Mouse (Mus musculus) v-Abl transformed pro-B cells (cell line): ENCODE data around the gene Akap9.
"Not testable (repeated sequence)": the region's sequence is repeated elsewhere in the genome, so short reads cannot be mapped to it uniquely, and the experiment has no call there.

Experiments
- in situ Hi-C, 2 experiments: fragments of 400-800 bp; cut with MboI; formaldehyde crosslinking; loops; one replicate each; pipeline ENCODE4 v1.15.1; 2025; ENCODE audit not compliant: unreplicated experiment in 2 of 2

Gene Akap9

GRCm38 (mm10) chr5:3968415-3968814, 40.6 kb downstream of the Akap9 start:
- in situ Hi-C loops, result no loop called here

- in situ Hi-C loops, result no loop called here
Measured at GRCm38 (mm10) chr5:3969114-3969513, 41.3 kb downstream of the Akap9 start.

GRCm38 (mm10) chr5:3970936-3971335, 43.1 kb downstream of the Akap9 start:
- in situ Hi-C loops, result no loop called here

- in situ Hi-C loops, result no loop called here
Measured at GRCm38 (mm10) chr5:3973764-3974163, 45.9 kb downstream of the Akap9 start.

- in situ Hi-C loops, result no loop called here
Measured at GRCm38 (mm10) chr5:3974896-3975295, 47.0 kb downstream of the Akap9 start.

GRCm38 (mm10) chr5:3976111-3976510, 48.3 kb downstream of the Akap9 start:
- in situ Hi-C loops, result no loop called here

- in situ Hi-C loops, result no loop called here
Measured at GRCm38 (mm10) chr5:3977904-3978303, 50.0 kb downstream of the Akap9 start.

GRCm38 (mm10) chr5:3989608-3990007, 61.8 kb downstream of the Akap9 start:
- in situ Hi-C loops, result no loop called here

GRCm38 (mm10) chr5:3990499-3990898, 62.6 kb downstream of the Akap9 start:
- in situ Hi-C loops, result no loop called here

GRCm38 (mm10) chr5:4004531-4005469, 76.9 kb downstream of the Akap9 start:
- in situ Hi-C loops, result no loop called here

- in situ Hi-C loops, result no loop called here
Measured at GRCm38 (mm10) chr5:4006606-4007005, 78.8 kb downstream of the Akap9 start.

- in situ Hi-C loops, result no loop called here
Measured at GRCm38 (mm10) chr5:4008266-4008665, 80.4 kb downstream of the Akap9 start.

- in situ Hi-C loops, result no loop called here
Measured at GRCm38 (mm10) chr5:4009540-4009939, 81.7 kb downstream of the Akap9 start.

- in situ Hi-C loops, result not testable (repeated sequence)
Measured at GRCm38 (mm10) chr5:4017646-4018045, 89.8 kb downstream of the Akap9 start.

GRCm38 (mm10) chr5:4019377-4019776, 91.5 kb downstream of the Akap9 start:
- in situ Hi-C loops, result no loop called here

- in situ Hi-C loops, result no loop called here
Measured at GRCm38 (mm10) chr5:4020018-4020417, 92.2 kb downstream of the Akap9 start.

GRCm38 (mm10) chr5:4023186-4023585, 95.3 kb downstream of the Akap9 start:
- in situ Hi-C loops, result no loop called here

- in situ Hi-C loops, result no loop called here
Measured at GRCm38 (mm10) chr5:4023742-4024681, 96.2 kb downstream of the Akap9 start.

GRCm38 (mm10) chr5:4024727-4025126, 96.9 kb downstream of the Akap9 start:
- in situ Hi-C loops, result no loop called here

GRCm38 (mm10) chr5:4026336-4026735, 98.5 kb downstream of the Akap9 start:
- in situ Hi-C loops, result not testable (repeated sequence)

GRCm38 (mm10) chr5:4028486-4029173, 100.8 kb downstream of the Akap9 start:
- in situ Hi-C loops, result no loop called here
